Mouse (Mus musculus) thymus, adult 2 months (tissue): ENCODE results near the gene Cacna1d.

Experiments used
- CTCF ChIP-seq: fragments of 200-500 bp; IDR thresholded peaks from 2 replicates; pipeline ENCODE4 v1.5.1; 2012; ENCODE audit warnings: mild to moderate bottlenecking, control low read depth, low read length, moderate library complexity, borderline replicate concordance; ENCODE audit not compliant: control insufficient read depth, poor library complexity, insufficient read depth; ENCODE audit errors: extremely low read depth
- POLR2A ChIP-seq: fragments of 200-500 bp; IDR thresholded peaks from 2 replicates; pipeline ENCODE4 v1.6.1; 2012; ENCODE audit warnings: mild to moderate bottlenecking, low read length, control low read depth, moderate library complexity; ENCODE audit not compliant: control insufficient read depth, poor library complexity, insufficient read depth; ENCODE audit errors: extremely low read depth

DNA sequence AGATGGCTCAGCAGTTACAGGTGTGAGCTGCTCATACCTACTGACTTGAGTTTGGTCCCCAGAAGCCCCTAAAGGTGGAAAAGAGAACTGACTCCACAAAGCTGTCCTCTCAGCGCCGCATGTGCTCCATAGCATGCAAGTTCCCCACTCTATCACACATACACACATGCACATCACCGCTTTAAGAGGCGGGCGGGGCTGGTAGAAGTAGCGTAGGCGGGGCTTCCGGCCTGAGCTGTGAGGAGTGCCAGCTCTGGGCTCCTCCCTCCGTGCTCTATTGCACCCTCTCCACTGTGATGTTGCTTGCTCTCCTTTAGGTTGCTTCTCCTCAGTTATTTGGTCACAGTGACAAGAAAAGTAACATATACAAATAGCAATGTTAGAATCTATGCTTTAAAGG, 225.5 kb downstream of the Cacna1d start:
- TF ChIP-seq CTCF = no peak
- no peak for TF ChIP-seq POLR2A
